Mouse (Mus musculus) MEL (cell line): ENCODE measurements around the gene Rnf10. TPM values are rescaled to one million over a fixed set of nuclear protein-coding genes. Genes with fewer than 3 reads are reported as not detected.

Experiments
- DNase-seq: peaks from one replicate; pipeline ENCODE4 v3.0.0; 2011; ENCODE audit warnings: low read depth, low spot score
- H3K27ac ChIP-seq: 2 replicates; pipeline ENCODE4 v1.5.1; 2012; ENCODE audit warnings: low read depth, mild to moderate bottlenecking, control low read depth, low read length, moderate library complexity; ENCODE audit not compliant: control insufficient read depth
- H3K27me3 ChIP-seq, 2 experiments: fragments of 150-350 bp in 1 of 2; sonication (generic) in 1 of 2; 2 replicates each; pipeline ENCODE4 v1.6.1; 2012; ENCODE audit warnings: low read length in 2 of 2, mild to moderate bottlenecking in 2 of 2, improper control_type of control experiment in 1 of 2, moderate library complexity in 1 of 2; ENCODE audit not compliant: insufficient read depth in 2 of 2, control insufficient read depth in 1 of 2
- H3K36me3 ChIP-seq, 2 experiments: 2 replicates each; pipeline ENCODE4 v1.6.1; 2012 to 2014; ENCODE audit warnings: low read length in 2 of 2, improper control_type of control experiment in 1 of 2, inconsistent platforms in 1 of 2, mild to moderate bottlenecking in 1 of 2; ENCODE audit not compliant: insufficient read depth in 2 of 2, control insufficient read depth in 1 of 2
- H3K4me1 ChIP-seq, 2 experiments: fragments of 150-350 bp in 1 of 2; sonication (generic) in 1 of 2; 2 replicates each; pipeline ENCODE4 v1.6.1; 2012; ENCODE audit warnings: low read length in 2 of 2, improper control_type of control experiment in 1 of 2, mild to moderate bottlenecking in 1 of 2; ENCODE audit not compliant: insufficient read depth in 2 of 2, control insufficient read depth in 1 of 2
- H3K4me3 ChIP-seq, 2 experiments: fragments of 150-350 bp in 1 of 2; sonication (generic) in 1 of 2; 2 replicates each; pipeline ENCODE4 v1.5.1; 2012; ENCODE audit warnings: low read depth in 2 of 2, low read length in 2 of 2, mild to moderate bottlenecking in 2 of 2, moderate library complexity in 2 of 2, control low read depth in 1 of 2, improper control_type of control experiment in 1 of 2; ENCODE audit not compliant: control insufficient read depth in 1 of 2, insufficient read depth in 1 of 2
- H3K79me2 ChIP-seq: 2 replicates; pipeline ENCODE4 v1.6.1; 2012; ENCODE audit warnings: mild to moderate bottlenecking, low read length, moderate library complexity; ENCODE audit not compliant: control insufficient read depth, poor library complexity, insufficient read depth
- H3K9ac ChIP-seq: 2 replicates; pipeline ENCODE4 v1.6.1; 2012; ENCODE audit warnings: low read depth, mild to moderate bottlenecking, control low read depth, low read length, moderate library complexity; ENCODE audit not compliant: control insufficient read depth, poor library complexity, severe bottlenecking
- H3K9me3 ChIP-seq: fragments of 150-350 bp; sonication (generic); replicated peaks from 2 replicates; pipeline ENCODE4 v1.6.1; 2012; ENCODE audit warnings: mild to moderate bottlenecking, low read length, improper control_type of control experiment, moderate library complexity; ENCODE audit not compliant: insufficient read depth
- BHLHE40 ChIP-seq: IDR thresholded peaks from 2 replicates; pipeline ENCODE4 v1.6.1; 2012; ENCODE audit warnings: low read depth, mild to moderate bottlenecking, inconsistent platforms, low read length, improper control_type of control experiment, borderline replicate concordance
- CTCF ChIP-seq, 3 experiments: IDR thresholded peaks in 2 of 3; conservative IDR thresholded peaks in 1 of 3; 2 replicates each; pipeline ENCODE4 v1.5.1; 2011 to 2012; ENCODE audit warnings: low read length in 3 of 3, low read depth in 2 of 3, mild to moderate bottlenecking in 2 of 3, improper control_type of control experiment in 1 of 3, inconsistent platforms in 1 of 3, mixed read lengths in 1 of 3, moderate library complexity in 1 of 3; ENCODE audit not compliant: control insufficient read depth in 1 of 3, insufficient read depth in 1 of 3, poor library complexity in 1 of 3, severe bottlenecking in 1 of 3
- ETS1 ChIP-seq: IDR thresholded peaks from 2 replicates; pipeline ENCODE4 v1.6.1; 2012; ENCODE audit warnings: low read depth, mild to moderate bottlenecking, inconsistent platforms, low read length, improper control_type of control experiment, moderate library complexity
- HCFC1 ChIP-seq: IDR thresholded peaks from 2 replicates; pipeline ENCODE4 v1.6.1; 2012; ENCODE audit warnings: low read depth, mild to moderate bottlenecking, inconsistent platforms, low read length, improper control_type of control experiment, moderate library complexity
- JUND ChIP-seq: IDR thresholded peaks from 2 replicates; pipeline ENCODE4 v1.6.1; 2011; ENCODE audit warnings: low read depth, mild to moderate bottlenecking, improper control_type of control experiment, low read length
- KAT2A ChIP-seq: conservative IDR thresholded peaks from 2 replicates; pipeline ENCODE4 v1.6.1; 2012; ENCODE audit warnings: low read depth, low read length, improper control_type of control experiment, inconsistent platforms
- MAFK ChIP-seq: IDR thresholded peaks from 2 replicates; pipeline ENCODE4 v1.6.1; 2011; ENCODE audit warnings: low read depth, mild to moderate bottlenecking, low read length, improper control_type of control experiment, borderline replicate concordance
- MAX ChIP-seq: IDR thresholded peaks from 2 replicates; pipeline ENCODE4 v1.6.1; 2011; ENCODE audit warnings: low read length, improper control_type of control experiment
- MAZ ChIP-seq: IDR thresholded peaks from 2 replicates; pipeline ENCODE4 v1.6.1; 2012; ENCODE audit warnings: low read depth, mild to moderate bottlenecking, inconsistent platforms, low read length, improper control_type of control experiment
- MEF2A ChIP-seq: IDR thresholded peaks from 2 replicates; pipeline ENCODE4 v1.6.1; 2014; ENCODE audit warnings: low read depth, mild to moderate bottlenecking, inconsistent platforms, low read length, improper control_type of control experiment; ENCODE audit not compliant: poor library complexity, insufficient replicate concordance, severe bottlenecking; ENCODE audit errors: extremely low read depth
- MXI1 ChIP-seq: IDR thresholded peaks from 2 replicates; pipeline ENCODE4 v1.6.1; 2011; ENCODE audit warnings: mild to moderate bottlenecking, low read depth, low read length, improper control_type of control experiment
- MYC ChIP-seq: IDR thresholded peaks from 2 replicates; pipeline ENCODE4 v1.6.1; 2011; ENCODE audit warnings: low read depth, mild to moderate bottlenecking, low read length, improper control_type of control experiment, moderate library complexity
- NRF1 ChIP-seq: IDR thresholded peaks from 2 replicates; pipeline ENCODE4 v1.6.1; 2014; ENCODE audit warnings: low read depth, mild to moderate bottlenecking, inconsistent platforms, low read length, improper control_type of control experiment, moderate library complexity; ENCODE audit not compliant: poor library complexity, insufficient read depth, severe bottlenecking
- POLR2AphosphoS2 ChIP-seq: IDR thresholded peaks from 2 replicates; pipeline ENCODE4 v1.6.1; 2011; ENCODE audit warnings: low read length, improper control_type of control experiment
- POLR2AphosphoS5 ChIP-seq: IDR thresholded peaks from 2 replicates; pipeline ENCODE4 v1.6.1; 2012; ENCODE audit warnings: low read depth, borderline replicate concordance, mild to moderate bottlenecking, inconsistent platforms, low read length, moderate library complexity, mixed read lengths
- RAD21 ChIP-seq: IDR thresholded peaks from 2 replicates; pipeline ENCODE4 v1.6.1; 2011; ENCODE audit warnings: mild to moderate bottlenecking, low read depth, low read length, improper control_type of control experiment
- SIN3A ChIP-seq: IDR thresholded peaks from 2 replicates; pipeline ENCODE4 v1.6.1; 2012; ENCODE audit warnings: low read length, improper control_type of control experiment, inconsistent platforms
- SMC3 ChIP-seq: IDR thresholded peaks from 2 replicates; pipeline ENCODE4 v1.6.1; 2011; ENCODE audit warnings: low read depth, low read length, improper control_type of control experiment
- TBP ChIP-seq: IDR thresholded peaks from 2 replicates; pipeline ENCODE4 v1.8.0; 2011; ENCODE audit warnings: low read depth, low read length, improper control_type of control experiment
- UBTF ChIP-seq: IDR thresholded peaks from 2 replicates; pipeline ENCODE4 v1.6.1; 2012; ENCODE audit warnings: low read depth, mild to moderate bottlenecking, inconsistent platforms, low read length, improper control_type of control experiment, moderate library complexity, borderline replicate concordance; ENCODE audit not compliant: insufficient read depth
- USF1 ChIP-seq: IDR thresholded peaks from 2 replicates; pipeline ENCODE4 v1.6.1; 2014; ENCODE audit warnings: low read depth, mild to moderate bottlenecking, inconsistent platforms, low read length, improper control_type of control experiment, moderate library complexity
- USF2 ChIP-seq, 2 experiments: IDR thresholded peaks; 2 replicates each; pipeline ENCODE4 v1.6.1; 2011 to 2012; ENCODE audit warnings: improper control_type of control experiment in 2 of 2, low read length in 2 of 2, borderline replicate concordance in 1 of 2, inconsistent platforms in 1 of 2, low read depth in 1 of 2, mild to moderate bottlenecking in 1 of 2; ENCODE audit not compliant: insufficient read depth in 1 of 2
- ZC3H11A ChIP-seq: IDR thresholded peaks from 2 replicates; pipeline ENCODE4 v1.6.1; 2012; ENCODE audit warnings: low read depth, mild to moderate bottlenecking, inconsistent platforms, low read length, improper control_type of control experiment
- ZKSCAN1 ChIP-seq: IDR thresholded peaks from 2 replicates; pipeline ENCODE4 v1.6.1; 2012; ENCODE audit warnings: low read depth, mild to moderate bottlenecking, inconsistent platforms, low read length, improper control_type of control experiment, moderate library complexity
- ZMIZ1 ChIP-seq: IDR thresholded peaks from 2 replicates; pipeline ENCODE4 v1.6.1; 2012; ENCODE audit warnings: low read depth, mild to moderate bottlenecking, inconsistent platforms, low read length, improper control_type of control experiment, moderate library complexity
- ZNF384 ChIP-seq: IDR thresholded peaks from 2 replicates; pipeline ENCODE4 v1.6.1; 2012; ENCODE audit warnings: low read depth, mild to moderate bottlenecking, inconsistent platforms, low read length, improper control_type of control experiment
- polyA plus RNA-seq, 2 experiments: library from polyadenylated mRNA; stranded (reverse) in 1 of 2; unstranded in 1 of 2; fragments of >175 nt in 1 of 2; fragments of >200 nt in 1 of 2; gene quantifications; 2 replicates each; pipeline versions ENCODE4 v1.2.1 to v1.2.4; 2012; ENCODE audit warnings: low replicate concordance in 2 of 2, low read depth in 1 of 2; ENCODE audit not compliant: insufficient read length in 2 of 2, insufficient read depth in 1 of 2, missing spikeins in 1 of 2
- total RNA-seq: library from RNA; depleted of rRNA; stranded (reverse); fragments of 300-350 nt; gene quantifications from 2 replicates; pipeline ENCODE4 v1.2.3, GENCODE M21; 2012

Rnf10 gene
- total and polyA plus RNA-seq, 3 experiments: 44.4 to 254 (median 165) TPM

GRCm38 (mm10) chr5:115260356-115260755, 12.3 kb downstream of the Rnf10 start:
- no peak overlapping the region for H3K27ac ChIP-seq
- TF ChIP-seq JUND (no peak), SIN3A (no peak), ZNF384 (no peak), MAX (no peak), RAD21 (no peak), MYC (no peak), MAFK (no peak), SMC3 (no peak), TBP (no peak), ZC3H11A (no peak), CTCF (IDR thresholded peaks at IDR 0.05 in 2 of 3, conservative IDR thresholded peaks at IDR 0.05 in 1 of 3; ENCODE audit: control insufficient read depth in 1 of 3, insufficient read depth in 1 of 3, low read depth in 2 of 3, low read length in 3 of 3, poor library complexity in 1 of 3, severe bottlenecking in 1 of 3) (no peak), UBTF (no peak), KAT2A (no peak), MAZ (no peak), ETS1 (no peak)
- DNase-seq: no peak
- no peaks in the 10 kb centered on the region for H3K9me3 ChIP-seq
- H3K79me2 ChIP-seq: peaks cover 16% of the 10 kb centered on the region
- peaks cover 0 to 12% of the 10 kb centered on the region in 2 experiments; a peak in 2 of 4 replicates for H3K36me3 ChIP-seq
- H3K4me3 ChIP-seq: no peak overlapping the region
- H3K27me3 ChIP-seq: no peaks in the 10 kb centered on the region
- no peaks in the 10 kb centered on the region for H3K4me1 ChIP-seq
- H3K9ac ChIP-seq: no peak overlapping the region

- no peak overlapping the region for H3K27ac ChIP-seq
- H3K9me3 ChIP-seq: no peaks in the 10 kb centered on the region
- H3K79me2 ChIP-seq: no peaks in the 10 kb centered on the region
- peaks cover 0 to 12% of the 10 kb centered on the region in 2 experiments; a peak in 2 of 4 replicates for H3K36me3 ChIP-seq
- DNase-seq: no peak
- H3K27me3 ChIP-seq: no peaks in the 10 kb centered on the region
- H3K4me3 ChIP-seq: no peak overlapping the region
- no peaks in the 10 kb centered on the region for H3K4me1 ChIP-seq
- no peak overlapping the region for H3K9ac ChIP-seq
- no peak for TF ChIP-seq SIN3A
- TF ChIP-seq UBTF: no peak
- no peak for TF ChIP-seq MAZ
- TF ChIP-seq MXI1: no peak
- TF ChIP-seq KAT2A: no peak
- TF ChIP-seq NRF1: no peak
- TF ChIP-seq MEF2A: no peak
- no peak for TF ChIP-seq USF2 (IDR thresholded peaks at IDR 0.05; ENCODE audit: borderline replicate concordance in 1 of 2, insufficient read depth in 1 of 2, low read depth in 1 of 2, low read length in 2 of 2)
- no peak for TF ChIP-seq BHLHE40
- no peak for TF ChIP-seq HCFC1
- no peak for TF ChIP-seq USF1
- no peak for TF ChIP-seq ZMIZ1
- no peak for TF ChIP-seq POLR2AphosphoS2
- no peak for TF ChIP-seq ZKSCAN1
- TF ChIP-seq TBP: no peak
- no peak for TF ChIP-seq JUND
- TF ChIP-seq POLR2AphosphoS5: no peak
These were observed 15.7 kb downstream of the Rnf10 start for GRCm38 (mm10) chr5:115256909-115257546.
